ENCODE assay signal across 9 mouse cellular contexts in the genomic region with DNA sequence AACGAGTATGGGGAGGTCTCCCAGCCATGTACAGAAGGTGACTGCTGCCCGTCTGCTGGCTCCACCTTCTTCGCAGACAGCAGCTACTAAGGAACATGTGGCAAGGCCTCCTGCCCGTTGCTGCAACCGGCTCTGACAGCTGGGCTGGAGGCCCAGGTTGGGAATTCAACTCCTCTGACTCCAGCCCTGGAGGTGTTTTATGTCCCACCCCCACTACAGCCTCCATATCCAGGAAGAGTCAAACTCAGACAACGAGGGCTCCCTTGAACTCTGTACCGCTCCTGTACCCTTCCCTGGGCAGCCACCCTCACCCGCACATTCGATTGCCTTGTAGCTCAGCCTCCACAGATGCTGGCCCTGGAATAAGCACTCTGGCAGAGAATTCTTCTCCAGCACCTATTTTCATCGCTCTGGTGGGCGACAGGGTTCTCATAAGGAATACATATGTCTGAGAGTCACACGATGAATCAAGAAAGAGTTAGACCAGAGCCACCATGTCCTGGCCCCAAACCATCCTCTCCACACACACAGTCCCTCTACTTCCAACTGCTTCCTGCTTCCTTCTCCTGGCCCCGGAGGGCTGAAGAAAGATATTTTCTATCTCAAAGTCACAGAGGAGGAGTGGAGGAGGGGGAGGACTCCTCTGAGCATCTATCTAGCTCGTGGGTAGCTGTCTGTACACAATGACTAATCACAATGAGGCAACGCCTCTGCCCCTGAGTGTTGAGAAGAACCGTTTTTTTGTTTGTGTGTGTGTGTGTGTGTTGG. TPM values are rescaled to one million over a fixed set of nuclear protein-coding genes. Genes with fewer than 3 reads are reported as not detected.
DNase-seq lines count a peak whose midpoint lies in the region; ATAC-seq and TF ChIP-seq lines count a peak whose summit lies in the region.
"Had no signal": no experiment of that assay in that cellular context is flagged by ENCODE, and none has a peak within 500 bp of the region (broad histone marks: within the 10 kb centered on the region; RNA-seq: fewer than 3 reads in every experiment).

No protein-coding gene starts in this region.

- H3K79me2 ChIP-seq in MEL (ENCODE audit: control insufficient read depth, insufficient read depth, low read length, poor library complexity), result peaks cover 3% of the 10 kb centered on the region; the same call in 1 of the 2 replicates

- peak overlapping the region; percentile 40 for H3K4me2 ChIP-seq in kidney, embryonic 15.5 days
- H3K4me2 ChIP-seq in liver, embryonic 11.5 days, result peak overlapping the region; percentile 49
- no peak overlapping the region for H3K4me2 ChIP-seq in hindbrain, embryonic 12.5 days (replicated peaks)

- no peak for TF ChIP-seq RAD21 in MEL (IDR thresholded peaks at IDR 0.05; ENCODE audit: low read depth, low read length)

- no peaks in the 10 kb centered on the region for H3K9me3 ChIP-seq in kidney, embryonic 15.5 days (replicated peaks)
- no peaks in the 10 kb centered on the region for H3K9me3 ChIP-seq in MEL (replicated peaks; ENCODE audit: insufficient read depth, low read length)
- no peaks in the 10 kb centered on the region for H3K9me3 ChIP-seq in liver, embryonic 11.5 days (ENCODE audit: control insufficient read depth, low read length)
- H3K9me3 ChIP-seq in hindbrain, embryonic 12.5 days (replicated peaks), result no peaks in the 10 kb centered on the region

- TF ChIP-seq EP300 in MEL (IDR thresholded peaks at IDR 0.05; ENCODE audit: low read depth in 1 of 2, low read length in 2 of 2), result peak; percentile 92 to 97

- peak; percentile 1 to 82; a peak in 2 of 4 replicates for TF ChIP-seq POLR2A in MEL (IDR thresholded peaks at IDR 0.05; ENCODE audit: control insufficient read depth in 1 of 2, insufficient read depth in 1 of 2, low read depth in 1 of 2, low read length in 2 of 2, poor library complexity in 1 of 2)

- no peak; the same call in 1 of the 2 replicates for ATAC-seq in kidney, embryonic 15.5 days (replicated peaks; ENCODE audit: low FRiP score)
- peak; percentile 70 for ATAC-seq in common myeloid progenitor, adult 5-6 weeks (replicated peaks; ENCODE audit: low read depth, poor library complexity, severe bottlenecking)
- peak; percentile 88 for ATAC-seq in liver, embryonic 11.5 days (replicated peaks; ENCODE audit: low FRiP score)
- no peak for ATAC-seq in hindbrain, embryonic 12.5 days (ENCODE audit: low FRiP score)
- ATAC-seq: intestine, embryonic 16.5 days had no signal

- no peak overlapping the region for H3K4me3 ChIP-seq in kidney, embryonic 15.5 days (replicated peaks)
- H3K4me3 ChIP-seq in MEL (ENCODE audit: control insufficient read depth in 1 of 2, insufficient read depth in 1 of 2, low read depth in 2 of 2, low read length in 2 of 2), result peak overlapping the region; percentile 55 to 61
- H3K4me3 ChIP-seq in liver, embryonic 11.5 days (ENCODE audit: low read depth, low read length), result no peak overlapping the region
- H3K4me3 ChIP-seq in hindbrain, embryonic 12.5 days, result no peak overlapping the region

- H3K27ac ChIP-seq in kidney, embryonic 15.5 days, result no peak overlapping the region
- H3K27ac ChIP-seq in MEL (ENCODE audit: control insufficient read depth, low read depth, low read length), result peak overlapping the region; percentile 98
- peak overlapping the region; percentile 86 for H3K27ac ChIP-seq in liver, embryonic 11.5 days (ENCODE audit: low read depth, low read length)
- H3K27ac ChIP-seq in hindbrain, embryonic 12.5 days, result no peak overlapping the region

- peaks cover 18% of the 10 kb centered on the region for H3K4me1 ChIP-seq in kidney, embryonic 15.5 days
- H3K4me1 ChIP-seq in MEL (ENCODE audit: control insufficient read depth in 1 of 2, insufficient read depth in 2 of 2, low read length in 2 of 2), result peaks cover 7 to 19% of the 10 kb centered on the region in 2 experiments; a peak in 3 of 4 replicates
- H3K4me1 ChIP-seq in liver, embryonic 11.5 days (replicated peaks; ENCODE audit: control insufficient read depth, insufficient read depth, low read length), result peaks cover 30% of the 10 kb centered on the region
- peaks cover 5% of the 10 kb centered on the region; the same call in 1 of the 2 replicates for H3K4me1 ChIP-seq in hindbrain, embryonic 12.5 days

- no peaks in the 10 kb centered on the region for H3K27me3 ChIP-seq in kidney, embryonic 15.5 days
- no peaks in the 10 kb centered on the region for H3K27me3 ChIP-seq in MEL (ENCODE audit: control insufficient read depth in 1 of 2, insufficient read depth in 2 of 2, low read length in 2 of 2)
- no peaks in the 10 kb centered on the region for H3K27me3 ChIP-seq in liver, embryonic 11.5 days (replicated peaks; ENCODE audit: control insufficient read depth, insufficient read depth, low read length)
- no peaks in the 10 kb centered on the region for H3K27me3 ChIP-seq in hindbrain, embryonic 12.5 days

- WGBS in kidney, embryonic 15.5 days, result 56% methylated on average over 16 of the region's 16 CpGs
- 53% methylated on average over 16 of the region's 16 CpGs for WGBS in liver, embryonic 11.5 days
- 72% methylated on average over 16 of the region's 16 CpGs for WGBS in hindbrain, embryonic 12.5 days

- H3K9ac ChIP-seq in kidney, embryonic 15.5 days, result no peak overlapping the region
- peak overlapping the region; percentile 81 for H3K9ac ChIP-seq in MEL (ENCODE audit: control insufficient read depth, low read depth, low read length, poor library complexity, severe bottlenecking)
- H3K9ac ChIP-seq in liver, embryonic 11.5 days (ENCODE audit: low read depth, low read length), result peak overlapping the region; percentile 53
- no peak overlapping the region for H3K9ac ChIP-seq in hindbrain, embryonic 12.5 days

- no peak for TF ChIP-seq CTCF in MEL (IDR thresholded peaks at IDR 0.05 in 2 of 3, conservative IDR thresholded peaks at IDR 0.05 in 1 of 3; ENCODE audit: control insufficient read depth in 1 of 3, insufficient read depth in 1 of 3, low read depth in 2 of 3, low read length in 3 of 3, poor library complexity in 1 of 3, severe bottlenecking in 1 of 3)

- no peaks in the 10 kb centered on the region for H3K36me3 ChIP-seq in kidney, embryonic 15.5 days
- H3K36me3 ChIP-seq in MEL (ENCODE audit: control insufficient read depth in 1 of 2, insufficient read depth in 2 of 2, low read length in 2 of 2), result peaks cover 0 to 10% of the 10 kb centered on the region in 2 experiments; a peak in 2 of 4 replicates
- no peaks in the 10 kb centered on the region for H3K36me3 ChIP-seq in liver, embryonic 11.5 days (ENCODE audit: control insufficient read depth, insufficient read depth, low read length)
- H3K36me3 ChIP-seq in hindbrain, embryonic 12.5 days, result no peaks in the 10 kb centered on the region

- DNase-seq in kidney, adult 18-20 months, result no peak
- peak; percentile 96 for DNase-seq in MEL (ENCODE audit: low read depth, low spot score)
- no peak for DNase-seq in liver, embryonic 11.5 days (ENCODE audit: low spot score)
- no peak for DNase-seq in cerebellum, postnatal 14 days
- no peak for DNase-seq in cerebellum, postnatal 25 days

TF ChIP-seq in MEL, 35 proteins besides CTCF, POLR2A, EP300 and RAD21 (continues in another document):
- TF ChIP-seq NELFE (IDR thresholded peaks at IDR 0.05; ENCODE audit: low read depth, low read length) (peak; percentile 60), GATA1 (IDR thresholded peaks at IDR 0.05; ENCODE audit: low read depth, low read length) (peak; percentile 89), MAZ (IDR thresholded peaks at IDR 0.05; ENCODE audit: low read depth, low read length) (peak; percentile 85), HCFC1 (IDR thresholded peaks at IDR 0.05; ENCODE audit: low read depth, low read length) (peak; percentile 74), TAL1 (IDR thresholded peaks at IDR 0.05; ENCODE audit: low read length) (peak; percentile 62), BHLHE40 (IDR thresholded peaks at IDR 0.05; ENCODE audit: borderline replicate concordance, low read depth, low read length) (peak; percentile 70), UBTF (IDR thresholded peaks at IDR 0.05; ENCODE audit: borderline replicate concordance, insufficient read depth, low read depth, low read length) (0 out of 2 replicates have a peak, but pooled peaks have one; percentile 24), MXI1 (IDR thresholded peaks at IDR 0.05; ENCODE audit: low read depth, low read length) (peak; percentile 75), KAT2A (conservative IDR thresholded peaks at IDR 0.05; ENCODE audit: low read depth, low read length) (no peak; the same call in 1 of the 2 replicates), GABPA (IDR thresholded peaks at IDR 0.05; ENCODE audit: low read depth, low read length) (peak; percentile 89), SMC3 (IDR thresholded peaks at IDR 0.05; ENCODE audit: low read depth, low read length) (peak; percentile 17; the same call in 1 of the 2 replicates), NRF1 (IDR thresholded peaks at IDR 0.05; ENCODE audit: insufficient read depth, low read depth, low read length, poor library complexity, severe bottlenecking) (peak; percentile 29; the same call in 1 of the 2 replicates), CHD1 (IDR thresholded peaks at IDR 0.05; ENCODE audit: low read depth, low read length) (no peak), MEF2A (IDR thresholded peaks at IDR 0.05; ENCODE audit: extremely low read depth, insufficient replicate concordance, low read depth, low read length, poor library complexity, severe bottlenecking) (peak; percentile 45; the same call in 1 of the 2 replicates), USF2 (IDR thresholded peaks at IDR 0.05; ENCODE audit: borderline replicate concordance in 1 of 2, insufficient read depth in 1 of 2, low read depth in 1 of 2, low read length in 2 of 2) (no peak), ZMIZ1 (IDR thresholded peaks at IDR 0.05; ENCODE audit: low read depth, low read length) (peak; percentile 86; the same call in 1 of the 2 replicates)

RNA-seq across cellular contexts. Expression of gene Scgb3a1, which starts 12.2 kb away (rescaled TPM):
- not detected in 2 replicates for polyA plus RNA-seq in kidney, embryonic 15.5 days (2015; fragmentation: Nextera tagmentation; extraction: Ambion mirVana)
- not detected in 2 replicates for total RNA-seq in MEL (2012; rRNA removed)
- polyA plus RNA-seq in MEL (2012; ENCODE audit: insufficient read depth in 1 of 2, insufficient read length in 2 of 2, low read depth in 1 of 2, low replicate concordance in 2 of 2, missing spikeins in 1 of 2), result not detected
- not detected in 2 replicates for total RNA-seq in common myeloid progenitor, adult 5-6 weeks (2017)
- not detected in 2 replicates for polyA plus RNA-seq in liver, embryonic 11.5 days (2014; fragmentation: Nextera tagmentation; extraction: Ambion mirVana)
- not detected in 2 replicates for polyA plus RNA-seq in hindbrain, embryonic 12.5 days (2016; fragmentation: Nextera tagmentation; extraction: Ambion mirVana)
- polyA plus RNA-seq: intestine, embryonic 16.5 days had no signal

RNA-seq across cellular contexts. Expression of gene Flt4, which starts 42.1 kb away (rescaled TPM):
- polyA plus RNA-seq in kidney, embryonic 15.5 days (2015; fragmentation: Nextera tagmentation; extraction: Ambion mirVana), result 8.3 and 10.1 TPM in 2 replicates
- total RNA-seq in MEL (2012; rRNA removed), result 0.07 and 0.08 TPM in 2 replicates
- under 1 TPM in 1 of 2 experiments, not detected in 1; 0.13 TPM for polyA plus RNA-seq in MEL (2012; ENCODE audit: insufficient read depth in 1 of 2, insufficient read length in 2 of 2, low read depth in 1 of 2, low replicate concordance in 2 of 2, missing spikeins in 1 of 2)
- total RNA-seq in common myeloid progenitor, adult 5-6 weeks (2017), result 0.09 TPM in 1 of 2 replicates, not detected in the other
- polyA plus RNA-seq in liver, embryonic 11.5 days (2014; fragmentation: Nextera tagmentation; extraction: Ambion mirVana), result 9.2 and 9.9 TPM in 2 replicates
- polyA plus RNA-seq in hindbrain, embryonic 12.5 days (2016; fragmentation: Nextera tagmentation; extraction: Ambion mirVana), result 3.3 and 4.0 TPM in 2 replicates

Comparison
In these comparisons a context has a peak if more than half of its experiments do, and no peak if none do; other contexts are left out.
1. ATAC-seq: peak in common myeloid progenitor, adult 5-6 weeks (single experiment) and liver, embryonic 11.5 days (single experiment); none in kidney, embryonic 15.5 days (single experiment) and hindbrain, embryonic 12.5 days (single experiment).
2. H3K27ac ChIP-seq: peak in MEL (single experiment) and liver, embryonic 11.5 days (single experiment); none in kidney, embryonic 15.5 days (single experiment) and hindbrain, embryonic 12.5 days (single experiment).
3. H3K4me3 ChIP-seq: peak in MEL (2 of 2); none in kidney, embryonic 15.5 days (single experiment), liver, embryonic 11.5 days (single experiment) and hindbrain, embryonic 12.5 days (single experiment).
4. H3K9ac ChIP-seq: peak in MEL (single experiment) and liver, embryonic 11.5 days (single experiment); none in kidney, embryonic 15.5 days (single experiment) and hindbrain, embryonic 12.5 days (single experiment).